Mouse (Mus musculus) midbrain, embryonic 16.5 days (tissue): ENCODE measurements at regions not wholly inside any gene's neighbourhood (a gene's known extent, or its start where the extent isn't known, plus 50 kb on each side); places are given as distances from the start of the nearest gene placed in this dataset.

Experiments used
- ATAC-seq: fragments of 200-750 bp; cut with Nextera tagmentation; 2 replicates; pipeline ENCODE4 v1.8.0; 2017; ENCODE audit warnings: moderate TSS enrichment
- H3K27ac ChIP-seq: fragments of 300-500 bp; sonication (generic); 2 replicates; pipeline ENCODE4 v1.5.1; 2014; ENCODE audit warnings: mild to moderate bottlenecking, low read length, mixed read lengths
- H3K27me3 ChIP-seq: fragments of 300-500 bp; sonication (generic); 2 replicates; pipeline ENCODE4 v1.6.1; 2014; ENCODE audit warnings: low read depth, low read length, mixed read lengths; ENCODE audit not compliant: control insufficient read depth, insufficient read depth
- H3K36me3 ChIP-seq: fragments of 300-500 bp; sonication (generic); 2 replicates; pipeline ENCODE4 v1.6.1; 2014; ENCODE audit warnings: mild to moderate bottlenecking, low read length, moderate library complexity, mixed read lengths; ENCODE audit not compliant: control insufficient read depth, insufficient read depth
- H3K4me1 ChIP-seq: fragments of 300-500 bp; sonication (generic); 2 replicates; pipeline ENCODE4 v1.6.1; 2014; ENCODE audit warnings: mild to moderate bottlenecking, low read length, mixed read lengths; ENCODE audit not compliant: control insufficient read depth, insufficient read depth
- H3K4me2 ChIP-seq: fragments of 300-500 bp; sonication (generic); 2 replicates; pipeline ENCODE4 v1.6.1; 2014; ENCODE audit warnings: mild to moderate bottlenecking, low read length, mixed read lengths
- H3K4me3 ChIP-seq: fragments of 300-500 bp; sonication (generic); 2 replicates; pipeline ENCODE4 v1.5.1; 2014; ENCODE audit warnings: low read depth, mild to moderate bottlenecking, low read length, moderate library complexity, mixed read lengths
- H3K9ac ChIP-seq: fragments of 300-500 bp; sonication (generic); 2 replicates; pipeline ENCODE4 v1.6.1; 2014; ENCODE audit warnings: low read depth, low read length, mixed read lengths
- H3K9me3 ChIP-seq: fragments of 300-500 bp; sonication (generic); replicated peaks from 2 replicates; pipeline ENCODE4 v1.6.1; 2014; ENCODE audit warnings: mild to moderate bottlenecking, low read length, mixed read lengths; ENCODE audit not compliant: control insufficient read depth, poor library complexity, severe bottlenecking
- WGBS: fragments of 180-500 bp; shearing (Covaris S2); extraction: QIAGEN DNeasy Blood & Tissue Kit; methylation state at CpG from one replicate; pipeline ENCODE4 v1.1.7; 2014; 5-methylcytosine and 5-hydroxymethylcytosine counted together

DNA sequence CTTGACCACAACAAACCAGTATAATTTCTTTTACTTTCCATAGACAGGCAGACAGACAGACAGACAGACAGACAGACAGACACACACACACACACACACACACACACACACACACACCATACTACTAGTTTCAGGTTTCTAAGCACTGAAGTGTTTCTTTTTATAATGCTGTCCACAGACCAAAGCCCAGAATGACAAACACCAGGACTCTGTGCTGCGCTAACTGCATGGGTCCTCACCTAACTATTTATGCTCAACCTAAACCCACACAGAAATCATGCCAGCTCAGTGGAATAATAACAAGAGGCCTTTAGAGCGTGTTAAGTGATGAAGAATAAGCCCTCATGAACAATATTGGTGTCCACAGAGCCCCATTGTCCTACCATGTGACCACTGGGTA, 325.0 kb upstream of the Slc24a5 start:
- ATAC-seq = no peak
- no peaks in the 10 kb centered on the region for H3K27me3 ChIP-seq
- H3K9me3 ChIP-seq = no peaks in the 10 kb centered on the region
- no peaks in the 10 kb centered on the region; the same call in 1 of the 2 replicates for H3K4me1 ChIP-seq
- H3K27ac ChIP-seq = no peak overlapping the region
- no peaks in the 10 kb centered on the region for H3K36me3 ChIP-seq
- H3K4me3 ChIP-seq = no peak overlapping the region
- no peak overlapping the region for H3K4me2 ChIP-seq
- H3K9ac ChIP-seq = no peak overlapping the region
- 81% methylated on average over 2 of the region's 2 CpGs for WGBS

- Histone ChIP-seq H3K4me2 (no peak overlapping the region), H3K27ac (no peak overlapping the region), H3K27me3 (no peaks in the 10 kb centered on the region), H3K4me1 (no peaks in the 10 kb centered on the region; the same call in 1 of the 2 replicates), H3K9me3 (no peaks in the 10 kb centered on the region), H3K4me3 (no peak overlapping the region), H3K36me3 (no peaks in the 10 kb centered on the region), H3K9ac (no peak overlapping the region)
- 91% methylated on average over 2 of the region's 2 CpGs for WGBS
- ATAC-seq = no peak
These were observed 322.9 kb upstream of the Slc24a5 start for GRCm38 (mm10) chr2:124745045-124745444.

DNA sequence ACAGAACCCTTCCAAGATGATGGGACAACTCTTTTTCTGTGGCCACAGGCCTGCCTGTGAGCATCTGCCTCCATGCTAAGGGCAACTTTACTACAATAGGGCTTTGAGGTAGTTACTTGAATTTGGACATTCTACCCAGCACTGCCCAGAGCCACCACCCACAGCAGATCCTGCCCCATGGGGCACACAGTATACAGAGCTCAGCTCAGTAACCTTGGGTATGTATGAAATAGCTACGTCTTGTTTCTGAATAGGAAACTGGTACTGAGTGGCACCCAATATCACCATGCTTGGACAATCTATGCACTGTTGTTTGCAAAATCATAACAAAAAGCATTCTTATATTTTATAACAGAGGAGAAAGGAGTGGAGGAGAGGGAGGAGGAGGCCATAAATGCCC, 320.8 kb upstream of the Slc24a5 start:
- Histone ChIP-seq H3K4me3 (no peak overlapping the region), H3K36me3 (no peaks in the 10 kb centered on the region), H3K27me3 (no peaks in the 10 kb centered on the region), H3K4me2 (no peak overlapping the region), H3K27ac (no peak overlapping the region), H3K4me1 (no peaks in the 10 kb centered on the region), H3K9ac (no peak overlapping the region), H3K9me3 (no peaks in the 10 kb centered on the region)
- 94% methylated on average over 1 of the region's 1 CpGs for WGBS
- no peak for ATAC-seq

DNA sequence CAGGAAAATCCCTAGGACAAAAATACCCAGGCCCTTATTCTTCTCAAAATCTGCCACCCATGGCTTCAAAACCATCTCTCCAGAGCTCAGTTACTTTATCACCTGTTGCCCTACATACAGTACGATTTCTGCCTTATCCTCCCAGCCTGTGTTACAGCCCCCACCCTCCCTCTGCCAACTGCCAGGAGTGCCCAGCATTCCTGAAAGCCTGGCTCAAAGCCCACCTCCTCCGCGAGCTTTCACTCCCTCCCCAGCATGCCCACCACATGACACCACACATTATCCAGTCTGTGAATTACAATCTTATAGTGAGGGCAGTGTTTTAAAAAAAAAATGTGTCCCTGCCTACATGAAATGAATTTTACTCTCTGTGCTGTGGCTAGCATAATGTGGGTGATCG, 320.3 kb upstream of the Slc24a5 start:
- no peaks in the 10 kb centered on the region for H3K4me1 ChIP-seq
- no peaks in the 10 kb centered on the region for H3K36me3 ChIP-seq
- no peak overlapping the region for H3K4me3 ChIP-seq
- ATAC-seq = 0 out of 2 replicates have a peak, but pooled peaks have one; percentile 36
- no peak overlapping the region for H3K27ac ChIP-seq
- no peak overlapping the region for H3K9ac ChIP-seq
- no peak overlapping the region for H3K4me2 ChIP-seq
- 49% methylated on average over 4 of the region's 4 CpGs for WGBS
- H3K27me3 ChIP-seq = no peaks in the 10 kb centered on the region
- H3K9me3 ChIP-seq = no peaks in the 10 kb centered on the region

DNA sequence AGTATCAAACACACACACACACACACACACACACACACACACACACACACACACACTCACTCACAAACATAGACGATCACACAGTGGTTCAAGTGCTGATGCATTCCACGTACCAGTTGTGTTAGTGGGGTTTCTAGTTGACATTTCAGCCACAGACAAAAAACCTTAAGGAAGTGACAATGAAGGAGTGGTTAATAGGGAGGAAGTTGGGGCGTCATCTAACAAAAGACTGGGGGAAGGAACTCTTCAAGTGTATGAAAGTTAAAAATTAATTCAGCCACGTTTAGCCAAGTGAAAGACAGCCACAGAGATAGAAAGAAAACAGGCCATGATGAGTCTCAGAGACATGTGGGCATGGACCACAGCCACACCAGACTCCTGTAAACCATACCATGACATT, 316.1 kb upstream of the Slc24a5 start:
- no peaks in the 10 kb centered on the region for H3K27me3 ChIP-seq
- H3K4me2 ChIP-seq = no peak overlapping the region
- WGBS = 88% methylated on average over 4 of the region's 4 CpGs
- H3K4me3 ChIP-seq = no peak overlapping the region
- H3K36me3 ChIP-seq = no peaks in the 10 kb centered on the region
- H3K9ac ChIP-seq = no peak overlapping the region
- no peaks in the 10 kb centered on the region for H3K9me3 ChIP-seq
- H3K4me1 ChIP-seq = no peaks in the 10 kb centered on the region
- no peak for ATAC-seq
- H3K27ac ChIP-seq = no peak overlapping the region

DNA sequence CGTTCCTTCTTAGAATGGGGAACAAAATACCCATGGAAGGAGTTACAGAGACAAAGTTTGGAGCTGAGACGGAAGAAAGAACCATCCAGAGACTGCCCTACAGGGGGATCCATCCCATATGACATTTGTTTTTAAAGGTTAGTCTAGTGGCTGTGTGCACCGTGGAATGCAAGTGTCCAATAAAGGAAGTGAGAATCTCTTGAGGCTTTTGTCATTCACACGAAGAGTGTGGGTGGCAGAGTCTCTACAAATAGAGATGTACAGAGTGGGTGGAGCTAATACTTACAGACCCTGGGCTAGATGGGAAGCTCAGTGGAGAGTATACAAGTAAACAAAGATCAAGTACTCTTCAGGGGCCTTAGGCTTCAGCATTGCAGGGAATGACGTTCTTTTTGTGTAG, 314.2 kb upstream of the Slc24a5 start:
- Histone ChIP-seq H3K4me2 (no peak overlapping the region), H3K36me3 (no peaks in the 10 kb centered on the region), H3K27me3 (no peaks in the 10 kb centered on the region), H3K27ac (no peak overlapping the region), H3K9ac (no peak overlapping the region), H3K4me1 (no peaks in the 10 kb centered on the region), H3K4me3 (no peak overlapping the region), H3K9me3 (no peaks in the 10 kb centered on the region)
- ATAC-seq = no peak
- WGBS = 79% methylated on average over 5 of the region's 5 CpGs

- no peak for ATAC-seq
- Histone ChIP-seq H3K4me1 (no peaks in the 10 kb centered on the region), H3K9ac (no peak overlapping the region), H3K4me3 (no peak overlapping the region), H3K36me3 (no peaks in the 10 kb centered on the region), H3K27me3 (no peaks in the 10 kb centered on the region), H3K4me2 (no peak overlapping the region), H3K9me3 (no peaks in the 10 kb centered on the region), H3K27ac (no peak overlapping the region)
- WGBS = 93% methylated on average over 4 of the region's 4 CpGs
These were observed 312.7 kb upstream of the Slc24a5 start for GRCm38 (mm10) chr2:124755244-124755643.

DNA sequence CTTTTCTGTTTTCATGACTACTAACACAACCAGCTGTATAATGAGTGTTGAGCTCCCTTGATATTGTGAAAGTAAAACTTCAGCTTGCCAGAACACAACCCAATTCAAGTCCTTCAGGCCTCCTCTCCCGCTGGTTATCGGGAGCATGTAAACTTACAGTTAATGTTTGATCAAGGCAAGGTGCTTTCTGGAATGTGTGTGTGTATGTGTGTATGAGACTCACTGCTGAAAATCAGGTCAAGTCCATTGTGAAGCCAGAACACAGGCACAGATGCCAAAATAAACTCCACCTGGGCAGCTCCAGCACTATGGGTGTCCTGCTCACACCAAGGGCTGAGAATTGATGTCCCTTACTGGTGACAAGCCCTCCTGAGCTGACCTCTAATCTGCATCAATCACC, 308.9 kb upstream of the Slc24a5 start:
- H3K36me3 ChIP-seq = no peaks in the 10 kb centered on the region
- no peak for ATAC-seq
- no peak overlapping the region for H3K27ac ChIP-seq
- no peak overlapping the region for H3K4me2 ChIP-seq
- 93% methylated on average over 2 of the region's 2 CpGs for WGBS
- H3K9ac ChIP-seq = no peak overlapping the region
- no peaks in the 10 kb centered on the region for H3K27me3 ChIP-seq
- no peaks in the 10 kb centered on the region for H3K4me1 ChIP-seq
- H3K9me3 ChIP-seq = no peaks in the 10 kb centered on the region
- no peak overlapping the region for H3K4me3 ChIP-seq

GRCm38 (mm10) chr2:124763650-124764049, 304.3 kb upstream of the Slc24a5 start:
- Histone ChIP-seq H3K9me3 (no peaks in the 10 kb centered on the region), H3K9ac (no peak overlapping the region), H3K27ac (no peak overlapping the region), H3K4me2 (no peak overlapping the region), H3K4me3 (no peak overlapping the region), H3K27me3 (no peaks in the 10 kb centered on the region), H3K4me1 (no peaks in the 10 kb centered on the region; the same call in 1 of the 2 replicates), H3K36me3 (no peaks in the 10 kb centered on the region)
- 81% methylated on average over 7 of the region's 7 CpGs for WGBS
- no peak for ATAC-seq
